Comparison of ENCODE assay signal across 23 mouse cellular contexts in the genomic region with DNA sequence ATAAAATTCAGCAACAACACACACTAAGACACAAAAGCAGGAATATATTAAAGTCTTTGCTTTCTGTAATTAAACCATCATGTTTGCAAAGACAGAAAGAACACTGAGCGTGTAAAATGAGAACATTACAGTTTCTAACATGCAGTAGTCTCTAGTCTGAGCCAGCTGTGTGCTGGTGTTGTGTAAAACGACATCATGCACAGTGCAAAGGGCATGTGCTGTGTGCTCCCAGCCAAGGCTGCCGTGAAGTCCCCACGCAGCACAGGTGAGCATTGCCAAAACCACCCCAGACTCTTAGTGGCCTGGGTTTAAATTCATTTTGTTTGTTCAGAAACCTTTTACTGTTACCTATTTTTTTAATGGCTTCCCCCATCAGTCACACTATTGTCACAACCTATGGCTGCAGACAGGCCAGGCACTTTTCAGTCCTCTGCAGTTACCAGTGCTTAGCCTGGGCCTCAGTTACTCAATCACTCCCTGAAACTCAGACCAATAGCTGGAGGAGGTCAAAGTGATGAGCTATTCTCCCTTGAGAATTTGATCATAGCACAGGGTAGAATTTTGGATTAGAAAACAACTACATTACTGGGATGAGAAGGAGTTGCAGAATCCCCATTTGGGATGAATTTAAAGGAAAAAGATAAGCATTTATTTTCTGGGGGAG.
"Had no signal": no experiment of that assay in that cellular context is flagged by ENCODE, and none has a peak within 500 bp of the region (broad histone marks: within the 10 kb centered on the region; RNA-seq: fewer than 3 reads in every experiment).

No protein-coding gene starts in this region.

- DNase-seq: gastrocnemius, postnatal 14 days; gastrocnemius, postnatal 36 days; heart, adult 18-20 months; heart, postnatal 10 days; heart, postnatal 36 days; kidney, adult 11 months; kidney, adult 2 months; kidney, adult 9 months; kidney, postnatal 14 days; kidney, postnatal 36 days; layer of hippocampus, adult 9-11 months; layer of hippocampus, postnatal 36 days; left cerebral cortex, postnatal 4 days; liver, embryonic 13.5 days had no signal

- H3K36me3 ChIP-seq: heart, embryonic 10.5 days; hindbrain, embryonic 13.5 days; hindbrain, embryonic 15.5 days; kidney, embryonic 15.5 days had no signal

- H3K27ac ChIP-seq: heart, embryonic 10.5 days; hindbrain, embryonic 13.5 days; hindbrain, embryonic 15.5 days; hindbrain, postnatal 0 days; kidney, embryonic 15.5 days; kidney, postnatal 0 days; limb, embryonic 13.5 days; limb, embryonic 15.5 days; liver, embryonic 13.5 days had no signal

- H3K9ac ChIP-seq: heart, embryonic 12.5 days; hindbrain, embryonic 13.5 days; hindbrain, embryonic 15.5 days; kidney, embryonic 15.5 days; limb, embryonic 13.5 days; limb, embryonic 15.5 days; liver, embryonic 13.5 days had no signal

- H3K4me3 ChIP-seq: heart, embryonic 10.5 days; heart, embryonic 12.5 days; hindbrain, embryonic 13.5 days; hindbrain, embryonic 15.5 days; kidney, embryonic 15.5 days; limb, embryonic 13.5 days; limb, embryonic 15.5 days; liver, embryonic 13.5 days had no signal

- H3K27me3 ChIP-seq: heart, embryonic 12.5 days; hindbrain, embryonic 13.5 days; hindbrain, embryonic 15.5 days; kidney, embryonic 15.5 days; limb, embryonic 13.5 days; limb, embryonic 15.5 days; liver, embryonic 13.5 days had no signal

- H3K4me1 ChIP-seq: hindbrain, embryonic 13.5 days; hindbrain, embryonic 15.5 days; limb, embryonic 15.5 days had no signal
